Mouse (Mus musculus) liver, embryonic 14.5 days (tissue): ENCODE measurements around the gene Fscn3. TPM values are rescaled to one million over a fixed set of nuclear protein-coding genes. Genes with fewer than 3 reads are reported as not detected.
A peak's percentile ranks its signal among the peaks of the same experiment; 100 is the strongest.

Experiments used
- ATAC-seq: fragments of 200-750 bp; cut with Nextera tagmentation; 2 replicates; pipeline ENCODE4 v1.8.0; 2017; ENCODE audit warnings: moderate number of reproducible peaks, mild to moderate bottlenecking, moderate library complexity; ENCODE audit not compliant: insufficient read depth
- DNase-seq, 3 experiments: peaks; one replicate each; pipeline ENCODE4 v3.0.0-alpha.2; 2012 to 2013; ENCODE audit warnings: low read depth in 3 of 3, low spot score in 3 of 3
- H3K27ac ChIP-seq: fragments of 300-500 bp; sonication (generic); 2 replicates; pipeline ENCODE4 v1.5.1; 2014; ENCODE audit warnings: moderate library complexity, mild to moderate bottlenecking, control low read depth, inconsistent platforms
- H3K27me3 ChIP-seq: fragments of 300-500 bp; sonication (generic); 2 replicates; pipeline ENCODE4 v1.6.1; 2014; ENCODE audit warnings: mild to moderate bottlenecking, low read length, moderate library complexity; ENCODE audit not compliant: control insufficient read depth, insufficient read depth
- H3K36me3 ChIP-seq: fragments of 300-500 bp; sonication (generic); replicated peaks from 2 replicates; pipeline ENCODE4 v1.6.1; 2014; ENCODE audit warnings: low read depth; ENCODE audit not compliant: control insufficient read depth, insufficient read depth
- H3K4me1 ChIP-seq, 2 experiments: fragments of 200-500 bp in 1 of 2; fragments of 300-500 bp in 1 of 2; sonication (generic) in 1 of 2; replicated peaks; 2 replicates each; pipeline ENCODE4 v1.6.1; 2012 to 2014; ENCODE audit warnings: antibody characterized with exemption in 1 of 2, inconsistent platforms in 1 of 2, low read length in 1 of 2; ENCODE audit not compliant: control insufficient read depth in 2 of 2, insufficient read depth in 2 of 2
- H3K4me2 ChIP-seq: fragments of 300-500 bp; sonication (generic); 2 replicates; pipeline ENCODE4 v1.6.1; 2014; ENCODE audit warnings: low read depth, mild to moderate bottlenecking, control low read depth, moderate library complexity
- H3K4me3 ChIP-seq, 2 experiments: fragments of 200-500 bp in 1 of 2; fragments of 300-500 bp in 1 of 2; sonication (generic) in 1 of 2; 2 replicates each; pipeline ENCODE4 v1.5.1; 2012 to 2014; ENCODE audit warnings: low read depth in 2 of 2, low read length in 2 of 2, mild to moderate bottlenecking in 2 of 2, control low read depth in 1 of 2, inconsistent platforms in 1 of 2, moderate library complexity in 1 of 2; ENCODE audit not compliant: insufficient read depth in 1 of 2
- H3K9ac ChIP-seq: fragments of 300-500 bp; sonication (generic); replicated peaks from 2 replicates; pipeline ENCODE4 v1.6.1; 2014; ENCODE audit warnings: mild to moderate bottlenecking, control low read depth, moderate library complexity
- H3K9me3 ChIP-seq: fragments of 300-500 bp; sonication (generic); 2 replicates; pipeline ENCODE4 v1.6.1; 2016; ENCODE audit warnings: low read length, mixed read lengths; ENCODE audit not compliant: control insufficient read depth
- CTCF ChIP-seq: IDR thresholded peaks from 2 replicates; pipeline ENCODE4 v1.5.1; 2016; ENCODE audit warnings: antibody characterized with exemption, low read depth, control low read depth
- EP300 ChIP-seq: IDR thresholded peaks from 2 replicates; pipeline ENCODE4 v1.6.1; 2016; ENCODE audit warnings: antibody characterized with exemption, low read depth
- WGBS: fragments of 180-500 bp; shearing (Covaris S2); extraction: QIAGEN DNeasy Blood & Tissue Kit; methylation state at CpG from one replicate; pipeline ENCODE4 v1.1.7; 2014; ENCODE audit not compliant: insufficient replicate concordance; 5-methylcytosine and 5-hydroxymethylcytosine counted together
- polyA plus RNA-seq, 2 experiments: library from polyadenylated mRNA; depleted of rRNA in 1 of 2; stranded (reverse) in 1 of 2; unstranded in 1 of 2; fragments of >200 nt; fragmentation: Nextera tagmentation in 1 of 2; extraction: Ambion mirVana in 1 of 2; gene quantifications; 2 replicates each; pipeline versions ENCODE4 v1.2.1 to v1.2.3; 2012 to 2014

Fscn3 gene
- polyA plus RNA-seq, 2 experiments, result 0.34 to 0.50 TPM

- no peaks in the 10 kb centered on the region; the same call in 1 of the 2 replicates for H3K36me3 ChIP-seq
- peaks cover 23 to 26% of the 10 kb centered on the region in 2 experiments for H3K4me1 ChIP-seq
- no peak overlapping the region for H3K27ac ChIP-seq
- TF ChIP-seq CTCF (no peak), EP300 (no peak)
- no peak overlapping the region for H3K4me3 ChIP-seq
- H3K9me3 ChIP-seq, result no peaks in the 10 kb centered on the region
- DNase-seq (no peak), ATAC-seq (no peak)
- WGBS, result 31% methylated on average over 4 of the region's 4 CpGs
- peak overlapping the region; percentile 84 for H3K4me2 ChIP-seq
- H3K9ac ChIP-seq, result 0 out of 2 replicates have a peak overlapping the region, but pooled peaks have one; percentile 9
- H3K27me3 ChIP-seq, result no peaks in the 10 kb centered on the region
Observed at GRCm38 (mm10) chr6:28482711-28483315, 55.2 kb downstream of the Fscn3 start.

- ATAC-seq (no peak), DNase-seq (no peak)
- Histone ChIP-seq H3K27ac (no peak overlapping the region), H3K4me3 (no peak overlapping the region), H3K36me3 (peaks cover 7% of the 10 kb centered on the region; the same call in 1 of the 2 replicates), H3K9me3 (no peaks in the 10 kb centered on the region), H3K9ac (no peak overlapping the region; the same call in 1 of the 2 replicates), H3K4me1 (peaks cover 15 to 25% of the 10 kb centered on the region in 2 experiments), H3K27me3 (no peaks in the 10 kb centered on the region), H3K4me2 (no peak overlapping the region)
- 87% methylated on average over 2 of the region's 2 CpGs for WGBS
- TF ChIP-seq EP300 (no peak), CTCF (no peak)
Observed at GRCm38 (mm10) chr6:28486008-28486407, 58.4 kb downstream of the Fscn3 start.

- no peak for ATAC-seq
Observed at GRCm38 (mm10) chr6:28486471-28486870, 58.9 kb downstream of the Fscn3 start.

GRCm38 (mm10) chr6:28486905-28487304 lies 59.3 kb downstream of the Fscn3 start:
- peaks cover 13 to 20% of the 10 kb centered on the region in 2 experiments for H3K4me1 ChIP-seq
- TF ChIP-seq EP300 (no peak), CTCF (no peak)

More at GRCm38 (mm10) chr6:28486471-28486870, 58.9 kb downstream of the Fscn3 start:
- Histone ChIP-seq H3K4me3 (no peak overlapping the region), H3K9ac (no peak overlapping the region; the same call in 1 of the 2 replicates), H3K27ac (no peak overlapping the region), H3K9me3 (no peaks in the 10 kb centered on the region), H3K4me2 (no peak overlapping the region), H3K4me1 (peaks cover 13 to 24% of the 10 kb centered on the region in 2 experiments), H3K27me3 (no peaks in the 10 kb centered on the region), H3K36me3 (peaks cover 7% of the 10 kb centered on the region)
- DNase-seq, result no peak
- TF ChIP-seq CTCF (no peak), EP300 (no peak)
- 68% methylated on average over 2 of the region's 2 CpGs for WGBS

More at GRCm38 (mm10) chr6:28486905-28487304, 59.3 kb downstream of the Fscn3 start:
- Histone ChIP-seq H3K36me3 (peaks cover 7% of the 10 kb centered on the region), H3K27me3 (no peaks in the 10 kb centered on the region), H3K4me3 (no peak overlapping the region), H3K27ac (no peak overlapping the region), H3K9ac (no peak overlapping the region), H3K4me2 (no peak overlapping the region), H3K9me3 (no peaks in the 10 kb centered on the region)
- 75% methylated on average over 7 of the region's 7 CpGs for WGBS
- DNase-seq (no peak), ATAC-seq (no peak)

Other genes with a start within 250 kb of the Fscn3 start
- gene Zfp800, start 29.8 kb upstream of the Fscn3 start, polyA plus RNA-seq (2012; rRNA removed), result 6.3 and 9.6 TPM in 2 replicates
- 24.1 and 25.7 TPM in 2 replicates for gene Zfp800, start 29.8 kb upstream of the Fscn3 start, polyA plus RNA-seq (2014; fragmentation: Nextera tagmentation; extraction: Ambion mirVana)
- gene Arf5, start 4.2 kb upstream of the Fscn3 start, polyA plus RNA-seq (2012; rRNA removed), result 299 and 365 TPM in 2 replicates
- gene Arf5, start 4.2 kb upstream of the Fscn3 start, polyA plus RNA-seq (2014; fragmentation: Nextera tagmentation; extraction: Ambion mirVana), result 383 and 408 TPM in 2 replicates
- 2.1 and 2.9 TPM in 2 replicates for gene Gcc1, start 601 bp downstream of the Fscn3 start, polyA plus RNA-seq (2012; rRNA removed)
- 2.3 TPM in 2 replicates for gene Gcc1, start 601 bp downstream of the Fscn3 start, polyA plus RNA-seq (2014; fragmentation: Nextera tagmentation; extraction: Ambion mirVana)
- not detected in 2 replicates for gene Pax4, start 21.6 kb downstream of the Fscn3 start, polyA plus RNA-seq (2012; rRNA removed)
- gene Pax4, start 21.6 kb downstream of the Fscn3 start, polyA plus RNA-seq (2014; fragmentation: Nextera tagmentation; extraction: Ambion mirVana), result not detected in 2 replicates
- 27.4 and 31.5 TPM in 2 replicates for gene Snd1, start 47.4 kb downstream of the Fscn3 start, polyA plus RNA-seq (2012; rRNA removed)
- 43.2 and 47.7 TPM in 2 replicates for gene Snd1, start 47.4 kb downstream of the Fscn3 start, polyA plus RNA-seq (2014; fragmentation: Nextera tagmentation; extraction: Ambion mirVana)